Mouse (Mus musculus) liver, embryonic 14.5 days (tissue): ENCODE results near the gene Agxt2. TPM values are rescaled to one million over a fixed set of nuclear protein-coding genes. Genes with fewer than 3 reads are reported as not detected.

Source experiments
- ATAC-seq: fragments of 200-750 bp; cut with Nextera tagmentation; 2 replicates; pipeline ENCODE4 v1.8.0; 2017; ENCODE audit warnings: moderate number of reproducible peaks, mild to moderate bottlenecking, moderate library complexity; ENCODE audit not compliant: insufficient read depth
- DNase-seq, 3 experiments: peaks; one replicate each; pipeline ENCODE4 v3.0.0-alpha.2; 2012 to 2013; ENCODE audit warnings: low read depth in 3 of 3, low spot score in 3 of 3
- H3K27ac ChIP-seq: fragments of 300-500 bp; sonication (generic); 2 replicates; pipeline ENCODE4 v1.5.1; 2014; ENCODE audit warnings: moderate library complexity, mild to moderate bottlenecking, control low read depth, inconsistent platforms
- H3K27me3 ChIP-seq: fragments of 300-500 bp; sonication (generic); 2 replicates; pipeline ENCODE4 v1.6.1; 2014; ENCODE audit warnings: mild to moderate bottlenecking, low read length, moderate library complexity; ENCODE audit not compliant: control insufficient read depth, insufficient read depth
- H3K36me3 ChIP-seq: fragments of 300-500 bp; sonication (generic); replicated peaks from 2 replicates; pipeline ENCODE4 v1.6.1; 2014; ENCODE audit warnings: low read depth; ENCODE audit not compliant: control insufficient read depth, insufficient read depth
- H3K4me1 ChIP-seq, 2 experiments: fragments of 200-500 bp in 1 of 2; fragments of 300-500 bp in 1 of 2; sonication (generic) in 1 of 2; replicated peaks; 2 replicates each; pipeline ENCODE4 v1.6.1; 2012 to 2014; ENCODE audit warnings: antibody characterized with exemption in 1 of 2, inconsistent platforms in 1 of 2, low read length in 1 of 2; ENCODE audit not compliant: control insufficient read depth in 2 of 2, insufficient read depth in 2 of 2
- H3K4me2 ChIP-seq: fragments of 300-500 bp; sonication (generic); 2 replicates; pipeline ENCODE4 v1.6.1; 2014; ENCODE audit warnings: low read depth, mild to moderate bottlenecking, control low read depth, moderate library complexity
- H3K4me3 ChIP-seq, 2 experiments: fragments of 200-500 bp in 1 of 2; fragments of 300-500 bp in 1 of 2; sonication (generic) in 1 of 2; 2 replicates each; pipeline ENCODE4 v1.5.1; 2012 to 2014; ENCODE audit warnings: low read depth in 2 of 2, low read length in 2 of 2, mild to moderate bottlenecking in 2 of 2, control low read depth in 1 of 2, inconsistent platforms in 1 of 2, moderate library complexity in 1 of 2; ENCODE audit not compliant: insufficient read depth in 1 of 2
- H3K9ac ChIP-seq: fragments of 300-500 bp; sonication (generic); replicated peaks from 2 replicates; pipeline ENCODE4 v1.6.1; 2014; ENCODE audit warnings: mild to moderate bottlenecking, control low read depth, moderate library complexity
- H3K9me3 ChIP-seq: fragments of 300-500 bp; sonication (generic); 2 replicates; pipeline ENCODE4 v1.6.1; 2016; ENCODE audit warnings: low read length, mixed read lengths; ENCODE audit not compliant: control insufficient read depth
- CTCF ChIP-seq: IDR thresholded peaks from 2 replicates; pipeline ENCODE4 v1.5.1; 2016; ENCODE audit warnings: antibody characterized with exemption, low read depth, control low read depth
- EP300 ChIP-seq: IDR thresholded peaks from 2 replicates; pipeline ENCODE4 v1.6.1; 2016; ENCODE audit warnings: antibody characterized with exemption, low read depth
- WGBS: fragments of 180-500 bp; shearing (Covaris S2); extraction: QIAGEN DNeasy Blood & Tissue Kit; methylation state at CpG from one replicate; pipeline ENCODE4 v1.1.7; 2014; ENCODE audit not compliant: insufficient replicate concordance; 5-methylcytosine and 5-hydroxymethylcytosine counted together
- polyA plus RNA-seq, 2 experiments: library from polyadenylated mRNA; depleted of rRNA in 1 of 2; stranded (reverse) in 1 of 2; unstranded in 1 of 2; fragments of >200 nt; fragmentation: Nextera tagmentation in 1 of 2; extraction: Ambion mirVana in 1 of 2; gene quantifications; 2 replicates each; pipeline versions ENCODE4 v1.2.1 to v1.2.3; 2012 to 2014

Agxt2 gene
- polyA plus RNA-seq, 2 experiments, result 7.5 to 11.2 TPM

DNA sequence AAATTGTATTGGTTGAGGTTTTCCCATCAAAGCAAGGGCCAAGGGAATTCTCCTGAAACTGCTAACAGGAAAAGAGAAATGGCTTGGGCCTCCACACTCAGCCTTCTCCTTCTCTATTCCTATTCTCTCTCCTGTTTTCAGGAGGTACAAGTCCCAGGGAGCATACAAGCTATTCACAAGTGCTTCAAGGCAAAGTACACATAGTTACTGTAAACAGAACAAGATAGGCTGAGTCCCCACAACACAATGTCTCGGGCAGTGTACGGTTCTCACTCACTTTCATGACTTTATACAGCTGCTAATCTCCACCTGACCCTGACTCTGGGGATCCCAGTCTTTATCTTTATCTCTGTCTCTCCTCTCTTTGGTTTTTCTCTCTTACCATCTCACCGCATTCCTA is 17.1 kb downstream of the Agxt2 start:
- H3K36me3 ChIP-seq, result no peaks in the 10 kb centered on the region
- ATAC-seq, result no peak
- TF ChIP-seq EP300 (no peak), CTCF (no peak)
- H3K4me2 ChIP-seq, result no peak overlapping the region
- no peaks in the 10 kb centered on the region for H3K27me3 ChIP-seq
- WGBS, result 29% methylated on average over 3 of the region's 3 CpGs
- H3K9ac ChIP-seq, result no peak overlapping the region
- no peaks in the 10 kb centered on the region for H3K9me3 ChIP-seq
- H3K4me3 ChIP-seq, result no peak overlapping the region
- H3K27ac ChIP-seq, result no peak overlapping the region; the same call in 1 of the 2 replicates
- no peak for DNase-seq
- peaks cover 0 to 7% of the 10 kb centered on the region in 2 experiments; a peak in 1 of 4 replicates for H3K4me1 ChIP-seq

DNA sequence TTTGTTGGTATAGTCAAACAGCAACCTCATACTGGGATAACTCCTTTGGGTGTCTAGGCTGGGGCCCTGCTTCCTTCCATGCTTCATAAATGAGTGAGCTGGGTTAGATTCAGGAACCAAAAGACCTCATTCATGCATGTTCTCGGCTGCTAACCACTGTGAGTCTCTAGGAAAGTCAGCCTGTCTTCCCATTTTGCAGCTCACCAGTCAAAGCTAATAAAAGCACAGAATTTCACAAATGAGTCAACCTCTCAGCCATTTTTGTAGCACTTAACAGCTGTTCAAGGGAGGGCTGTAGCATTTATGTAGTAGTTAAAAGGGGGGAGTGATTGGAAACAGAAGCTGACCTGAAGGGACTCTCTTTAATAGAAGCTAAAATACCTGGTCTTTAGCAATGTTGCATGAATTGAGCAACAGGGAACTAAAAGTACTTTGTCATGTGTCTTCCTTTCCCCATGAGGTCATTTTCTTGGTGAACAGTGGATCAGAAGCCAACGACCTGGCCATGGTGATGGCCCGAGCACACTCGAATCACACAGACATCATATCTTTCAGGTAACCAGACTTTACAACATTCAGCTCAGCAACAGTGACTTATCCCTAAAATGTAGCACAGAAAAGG is 20.1 kb downstream of the Agxt2 start:
- no peak for ATAC-seq
- 45% methylated on average over 4 of the region's 4 CpGs for WGBS
- no peak overlapping the region for H3K27ac ChIP-seq

DNA sequence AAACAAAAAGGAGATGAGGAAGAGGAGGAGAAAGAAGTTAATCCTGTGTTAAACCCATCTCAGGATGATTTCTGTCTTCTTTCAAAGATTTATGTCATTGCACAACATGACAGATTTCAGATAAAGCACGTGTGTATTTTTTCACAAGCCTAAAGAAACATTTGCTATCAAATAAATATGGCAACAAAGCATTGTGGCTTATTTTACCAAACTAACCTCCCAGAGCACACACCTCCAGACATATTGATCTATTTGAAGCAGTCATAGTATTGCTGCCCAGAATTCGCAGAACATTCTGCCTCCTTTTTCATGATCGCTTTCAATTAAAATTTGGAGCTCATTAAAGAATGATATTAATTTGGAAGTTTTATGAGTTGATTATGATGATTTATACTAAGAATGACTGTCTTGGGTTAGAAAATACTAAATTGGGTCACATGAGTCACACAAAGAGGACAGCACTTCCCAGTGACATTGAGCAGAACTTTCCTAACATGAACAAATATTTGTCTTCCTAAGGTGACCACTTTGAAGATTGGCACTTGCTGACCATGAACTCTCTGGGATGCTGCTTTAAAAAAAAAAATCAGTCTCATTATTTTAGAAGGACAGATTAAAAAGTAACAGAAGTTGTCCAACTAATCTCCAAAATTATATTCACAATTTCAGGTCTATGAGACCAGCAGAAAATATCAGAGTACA is 21.6 kb downstream of the Agxt2 start:
- Histone ChIP-seq H3K4me1 (peaks cover 0 to 8% of the 10 kb centered on the region in 2 experiments; a peak in 1 of 4 replicates), H3K9me3 (no peaks in the 10 kb centered on the region), H3K27ac (no peak overlapping the region), H3K4me2 (no peak overlapping the region), H3K27me3 (no peaks in the 10 kb centered on the region), H3K4me3 (no peak overlapping the region), H3K9ac (no peak overlapping the region), H3K36me3 (no peaks in the 10 kb centered on the region)
- TF ChIP-seq EP300, result no peak
- TF ChIP-seq CTCF, result no peak
- WGBS, result 62% methylated on average over 3 of the region's 3 CpGs
- DNase-seq (peak in 1 of 3 experiments; percentile 2), ATAC-seq (0 out of 2 replicates have a peak, but pooled peaks have one; percentile 45)

More for the DNA sequence above, 20.1 kb downstream of the Agxt2 start:
- H3K9me3 ChIP-seq, result no peaks in the 10 kb centered on the region
- H3K36me3 ChIP-seq, result no peaks in the 10 kb centered on the region
- no peak overlapping the region for H3K4me2 ChIP-seq
- H3K9ac ChIP-seq, result no peak overlapping the region
- no peak for TF ChIP-seq EP300
- no peak for TF ChIP-seq CTCF
- H3K27me3 ChIP-seq, result no peaks in the 10 kb centered on the region
- peaks cover 0 to 8% of the 10 kb centered on the region in 2 experiments; a peak in 1 of 4 replicates for H3K4me1 ChIP-seq
- DNase-seq, result no peak
- H3K4me3 ChIP-seq, result no peak overlapping the region

DNA sequence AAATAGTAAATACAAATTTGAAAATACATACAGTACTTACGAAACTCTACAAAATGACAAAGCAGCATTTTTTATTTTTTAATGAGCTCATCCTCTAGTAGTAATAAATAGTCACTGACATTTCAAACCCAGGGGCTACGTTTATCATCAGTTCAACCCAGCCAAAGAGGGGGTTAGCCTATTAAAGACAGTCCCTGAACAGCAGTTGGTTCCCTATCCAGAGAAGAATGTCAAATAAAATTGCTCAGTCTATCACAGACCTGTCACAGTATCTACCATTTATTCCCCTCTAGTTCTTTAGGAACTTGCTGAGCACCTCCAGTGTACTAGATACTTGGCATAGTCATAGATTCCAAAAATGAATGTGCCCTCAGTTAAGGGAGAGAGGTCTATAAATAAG is 28.9 kb downstream of the Agxt2 start:
- ATAC-seq (no peak), DNase-seq (no peak)
- TF ChIP-seq EP300 (no peak), CTCF (no peak)
- no peaks in the 10 kb centered on the region for H3K36me3 ChIP-seq
- H3K27me3 ChIP-seq, result no peaks in the 10 kb centered on the region
- H3K27ac ChIP-seq, result no peak overlapping the region
- WGBS, result 54% methylated on average over 2 of the region's 2 CpGs
- H3K4me3 ChIP-seq, result no peak overlapping the region
- no peak overlapping the region for H3K9ac ChIP-seq
- no peaks in the 10 kb centered on the region for H3K9me3 ChIP-seq
- no peak overlapping the region for H3K4me2 ChIP-seq
- H3K4me1 ChIP-seq, result no peaks in the 10 kb centered on the region

DNA sequence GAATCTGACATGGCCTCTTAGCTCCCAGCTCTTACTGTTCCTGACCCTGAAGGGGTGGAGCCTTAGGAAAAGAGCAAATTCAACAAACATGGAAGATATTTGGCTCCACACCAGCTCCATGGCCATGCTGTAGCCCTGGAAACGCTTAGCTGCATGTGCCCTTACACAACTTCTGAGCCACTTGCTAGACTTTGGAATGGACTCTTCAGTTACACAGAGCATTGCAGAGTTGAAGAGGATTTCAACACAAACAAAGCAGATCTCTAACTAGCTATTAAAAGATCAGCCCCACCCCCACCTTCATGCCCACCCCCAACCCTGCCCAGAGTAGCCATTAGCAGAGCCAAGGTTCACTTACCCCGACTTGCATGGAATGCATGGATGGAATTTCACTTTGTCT is 41.5 kb downstream of the Agxt2 start:
- no peaks in the 10 kb centered on the region for H3K27me3 ChIP-seq
- no peaks in the 10 kb centered on the region for H3K36me3 ChIP-seq
- no peak overlapping the region for H3K27ac ChIP-seq
- H3K4me2 ChIP-seq, result no peak overlapping the region
- no peak for TF ChIP-seq EP300
- no peak for TF ChIP-seq CTCF
- ATAC-seq, result peak; percentile 85
- DNase-seq, result peak; percentile 16 to 30 (median 27)
- H3K4me1 ChIP-seq, result peaks cover 0 to 2% of the 10 kb centered on the region in 2 experiments; a peak in 1 of 4 replicates
- 48% methylated on average over 2 of the region's 2 CpGs for WGBS
- H3K4me3 ChIP-seq, result no peak overlapping the region
- no peak overlapping the region for H3K9ac ChIP-seq
- no peaks in the 10 kb centered on the region for H3K9me3 ChIP-seq
